Mouse (Mus musculus) testis, adult 2 months (tissue): Measurements from ENCODE around the gene Dlg2. TPM values are rescaled to one million over a fixed set of nuclear protein-coding genes. Genes with fewer than 3 reads are reported as not detected.

ENCODE experiments used
- H3K27ac ChIP-seq: fragments of 200-500 bp; 2 replicates; pipeline ENCODE4 v1.5.1; 2012; ENCODE audit warnings: low read depth, low read length; ENCODE audit not compliant: control insufficient read depth, insufficient read depth
- H3K27me3 ChIP-seq: fragments of 200-500 bp; 2 replicates; pipeline ENCODE4 v1.6.1; 2012; ENCODE audit warnings: mild to moderate bottlenecking, low read length, moderate library complexity; ENCODE audit not compliant: control insufficient read depth, insufficient read depth
- H3K36me3 ChIP-seq: fragments of 200-500 bp; 2 replicates; pipeline ENCODE4 v1.6.1; 2012; ENCODE audit warnings: mild to moderate bottlenecking, low read length; ENCODE audit not compliant: control insufficient read depth, insufficient read depth
- H3K4me1 ChIP-seq: fragments of 200-500 bp; 2 replicates; pipeline ENCODE4 v1.6.1; 2012; ENCODE audit warnings: low read length; ENCODE audit not compliant: control insufficient read depth, insufficient read depth
- H3K4me3 ChIP-seq: fragments of 200-500 bp; 2 replicates; pipeline ENCODE4 v1.5.1; 2012; ENCODE audit warnings: low read depth, mild to moderate bottlenecking, low read length, moderate library complexity, mixed read lengths; ENCODE audit not compliant: control insufficient read depth
- CTCF ChIP-seq: fragments of 200-500 bp; IDR thresholded peaks from 2 replicates; pipeline ENCODE4 v1.5.1; 2012; ENCODE audit warnings: low read depth, mild to moderate bottlenecking, inconsistent platforms, low read length, moderate library complexity; ENCODE audit not compliant: control insufficient read depth, insufficient read depth, insufficient replicate concordance
- POLR2A ChIP-seq: fragments of 200-500 bp; IDR thresholded peaks from 2 replicates; pipeline ENCODE4 v1.6.1; 2012; ENCODE audit warnings: low read depth, mild to moderate bottlenecking, inconsistent platforms, low read length, moderate library complexity; ENCODE audit not compliant: control insufficient read depth
- polyA plus RNA-seq: library from polyadenylated mRNA; depleted of rRNA; stranded (reverse); fragments of >200 nt; gene quantifications from 2 replicates; pipeline ENCODE4 v1.2.3, GENCODE M21; 2012

Gene Dlg2
- polyA plus RNA-seq, 1 experiment, result 13.3 TPM

- no peaks in the 10 kb centered on the region for H3K4me1 ChIP-seq
- H3K27me3 ChIP-seq, result no peaks in the 10 kb centered on the region
- TF ChIP-seq CTCF, result no peak
- H3K27ac ChIP-seq, result no peak overlapping the region
- H3K36me3 ChIP-seq, result no peaks in the 10 kb centered on the region
- H3K4me3 ChIP-seq, result no peak overlapping the region
Measured at GRCm38 (mm10) chr7:92321786-92322185, 1845.3 kb downstream of the Dlg2 start.

GRCm38 (mm10) chr7:92322342-92323069 is 1846.0 kb downstream of the Dlg2 start:
- no peak overlapping the region for H3K27ac ChIP-seq

GRCm38 (mm10) chr7:92323710-92324109 is 1847.2 kb downstream of the Dlg2 start:
- H3K27ac ChIP-seq, result no peak overlapping the region
- no peaks in the 10 kb centered on the region for H3K27me3 ChIP-seq
- no peaks in the 10 kb centered on the region for H3K36me3 ChIP-seq
- no peak for TF ChIP-seq POLR2A
- no peak for TF ChIP-seq CTCF
- H3K4me1 ChIP-seq, result no peaks in the 10 kb centered on the region
- H3K4me3 ChIP-seq, result no peak overlapping the region

More at GRCm38 (mm10) chr7:92322342-92323069, 1846.0 kb downstream of the Dlg2 start:
- TF ChIP-seq CTCF (no peak), POLR2A (no peak)
- no peaks in the 10 kb centered on the region for H3K27me3 ChIP-seq
- no peak overlapping the region for H3K4me3 ChIP-seq
- no peaks in the 10 kb centered on the region for H3K4me1 ChIP-seq
- no peaks in the 10 kb centered on the region for H3K36me3 ChIP-seq

GRCm38 (mm10) chr7:92327343-92327896 is 1850.9 kb downstream of the Dlg2 start:
- TF ChIP-seq CTCF (no peak), POLR2A (no peak)
- Histone ChIP-seq H3K4me3 (no peak overlapping the region), H3K36me3 (no peaks in the 10 kb centered on the region), H3K4me1 (no peaks in the 10 kb centered on the region), H3K27me3 (no peaks in the 10 kb centered on the region), H3K27ac (no peak overlapping the region)

- Histone ChIP-seq H3K4me1 (no peaks in the 10 kb centered on the region), H3K27me3 (no peaks in the 10 kb centered on the region), H3K4me3 (no peak overlapping the region), H3K27ac (no peak overlapping the region), H3K36me3 (no peaks in the 10 kb centered on the region)
- no peak for TF ChIP-seq CTCF
- TF ChIP-seq POLR2A, result no peak
Measured at GRCm38 (mm10) chr7:92333220-92333898, 1856.9 kb downstream of the Dlg2 start.

GRCm38 (mm10) chr7:92356542-92356941 is 1880.1 kb downstream of the Dlg2 start:
- H3K27ac ChIP-seq, result no peak overlapping the region
- no peaks in the 10 kb centered on the region for H3K36me3 ChIP-seq
- no peak for TF ChIP-seq CTCF
- TF ChIP-seq POLR2A, result no peak
- H3K4me1 ChIP-seq, result no peaks in the 10 kb centered on the region
- H3K4me3 ChIP-seq, result no peak overlapping the region
- no peaks in the 10 kb centered on the region for H3K27me3 ChIP-seq

- Histone ChIP-seq H3K4me3 (no peak overlapping the region), H3K27me3 (no peaks in the 10 kb centered on the region), H3K4me1 (no peaks in the 10 kb centered on the region), H3K36me3 (no peaks in the 10 kb centered on the region), H3K27ac (no peak overlapping the region)
- TF ChIP-seq CTCF (no peak), POLR2A (no peak)
Measured at GRCm38 (mm10) chr7:92363386-92363785, 1886.9 kb downstream of the Dlg2 start.

- Histone ChIP-seq H3K4me1 (no peaks in the 10 kb centered on the region), H3K36me3 (no peaks in the 10 kb centered on the region), H3K27me3 (no peaks in the 10 kb centered on the region), H3K4me3 (no peak overlapping the region), H3K27ac (no peak overlapping the region)
- TF ChIP-seq CTCF (no peak), POLR2A (no peak)
Measured at GRCm38 (mm10) chr7:92363800-92364199, 1887.3 kb downstream of the Dlg2 start.
